Mouse (Mus musculus) urinary bladder, postnatal 36 days (tissue): Measurements from ENCODE around the gene Rnf187.
"Not testable (repeated sequence)": the region's sequence is repeated elsewhere in the genome, so short reads cannot be mapped to it uniquely, and the experiment has no call there.

Experiments
- DNase-seq, 2 experiments: peaks; one replicate each; pipeline ENCODE4 v3.0.0; 2022; ENCODE audit warnings: low spot score in 2 of 2, mixed read lengths in 1 of 2

Rnf187 gene

GRCm38 (mm10) chr11:58965001-58965760, 26.5 kb upstream of the Rnf187 start:
- DNase-seq: no peak

- no peak for DNase-seq
Observed at GRCm38 (mm10) chr11:58964216-58964615, 25.5 kb upstream of the Rnf187 start.

- no peak for DNase-seq
Observed at GRCm38 (mm10) chr11:58963543-58963942, 24.8 kb upstream of the Rnf187 start.

- no peak for DNase-seq
Observed at GRCm38 (mm10) chr11:58961364-58962177, 22.9 kb upstream of the Rnf187 start.

- peak; percentile 53 to 75 for DNase-seq
Observed at GRCm38 (mm10) chr11:58959921-58960465, 21.3 kb upstream of the Rnf187 start.

- DNase-seq: no peak
Observed at GRCm38 (mm10) chr11:58959186-58959825, 20.6 kb upstream of the Rnf187 start.

- DNase-seq: no peak
Observed at GRCm38 (mm10) chr11:58958536-58958935, 19.8 kb upstream of the Rnf187 start.

GRCm38 (mm10) chr11:58957226-58957914, 18.7 kb upstream of the Rnf187 start:
- DNase-seq: no peak

GRCm38 (mm10) chr11:58955868-58956257, 17.1 kb upstream of the Rnf187 start:
- DNase-seq: no peak

GRCm38 (mm10) chr11:58955143-58955867, 16.6 kb upstream of the Rnf187 start:
- DNase-seq: no peak

GRCm38 (mm10) chr11:58954420-58955142, 15.9 kb upstream of the Rnf187 start, which contains the start of the genes Hist3h2a and Trim17:
Gene Hist3h2a (plus strand): TSS chr11:58954685.
Gene Trim17 (plus strand): TSS chr11:58954685.
- peak; percentile 76 to 84 for DNase-seq

GRCm38 (mm10) chr11:58954170-58954419, 15.4 kb upstream of the Rnf187 start:
- DNase-seq: not testable (repeated sequence)

GRCm38 (mm10) chr11:58953351-58954169, 14.8 kb upstream of the Rnf187 start:
- DNase-seq: no peak

GRCm38 (mm10) chr11:58951210-58951609, 12.5 kb upstream of the Rnf187 start:
- no peak for DNase-seq

GRCm38 (mm10) chr11:58949480-58950431, 11.0 kb upstream of the Rnf187 start:
- DNase-seq: no peak

GRCm38 (mm10) chr11:58948542-58949479, 10.1 kb upstream of the Rnf187 start, which contains the start of gene Hist3h2ba:
Gene Hist3h2ba (plus strand): TSS chr11:58948920.
- peak in 1 of 2 experiments; percentile 29 for DNase-seq
